Comparison of ENCODE assay signal across 27 mouse cellular contexts in the genomic region with DNA sequence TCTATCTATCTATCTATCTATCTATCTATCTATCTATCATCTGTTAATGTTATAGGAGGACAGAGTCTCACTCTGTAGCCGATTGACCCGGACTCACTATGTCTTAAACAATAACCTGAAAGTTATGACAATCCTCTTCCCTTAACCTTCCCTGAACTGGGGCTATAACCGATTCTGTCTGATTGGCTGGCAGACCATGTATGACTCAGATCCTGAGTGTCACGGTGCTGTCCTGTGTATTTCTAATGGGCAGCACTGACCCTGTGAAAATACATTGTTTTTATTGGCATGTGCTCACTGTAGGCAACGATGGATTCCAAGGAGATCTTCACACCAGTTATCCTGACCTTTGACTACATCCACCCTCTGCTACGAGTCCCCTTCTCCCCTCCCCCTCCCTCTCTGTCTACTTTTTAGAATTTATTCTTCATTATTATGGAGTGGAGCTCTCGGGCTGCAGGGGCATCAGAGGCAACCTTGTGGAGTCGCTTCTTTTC. TPM values are rescaled to one million over a fixed set of nuclear protein-coding genes. Genes with fewer than 3 reads are reported as not detected.
"Had no signal": no experiment of that assay in that cellular context is flagged by ENCODE, and none has a peak within 500 bp of the region (broad histone marks: within the 10 kb centered on the region; RNA-seq: fewer than 3 reads in every experiment).

No protein-coding gene starts in this region.

- H3K27ac ChIP-seq: left cerebral cortex, adult 2 months; liver, embryonic 13.5 days; macrophage; midbrain, embryonic 12.5 days; midbrain, embryonic 15.5 days; neural tube, embryonic 12.5 days; stomach, embryonic 15.5 days had no signal

- H3K27me3 ChIP-seq: liver, embryonic 13.5 days; midbrain, embryonic 15.5 days; neural tube, embryonic 12.5 days; stomach, embryonic 15.5 days had no signal

- H3K4me1 ChIP-seq: liver, embryonic 13.5 days; midbrain, embryonic 12.5 days; midbrain, embryonic 15.5 days; neural tube, embryonic 12.5 days; stomach, embryonic 15.5 days had no signal

- DNase-seq: kidney, postnatal 14 days; layer of hippocampus, postnatal 36 days; liver, embryonic 13.5 days; retina, postnatal 1 day; right cerebral cortex, postnatal 25 days; spleen, adult 18-20 months; thymus, postnatal 25 days had no signal

- H3K36me3 ChIP-seq: liver, embryonic 13.5 days; midbrain, embryonic 12.5 days; midbrain, embryonic 15.5 days; neural tube, embryonic 12.5 days; stomach, embryonic 15.5 days had no signal

- H3K4me3 ChIP-seq: left cerebral cortex, adult 2 months; liver, embryonic 13.5 days; midbrain, embryonic 12.5 days; midbrain, embryonic 15.5 days; neural tube, embryonic 12.5 days; stomach, embryonic 15.5 days had no signal

- H3K9ac ChIP-seq: liver, embryonic 13.5 days; lung, embryonic 14.5 days; midbrain, embryonic 12.5 days; midbrain, embryonic 15.5 days; neural tube, embryonic 12.5 days; stomach, embryonic 15.5 days had no signal

- H3K9me3 ChIP-seq: liver, embryonic 13.5 days; midbrain, embryonic 15.5 days; neural tube, embryonic 12.5 days; stomach, embryonic 15.5 days had no signal

RNA-seq across cellular contexts. Expression of a gene that starts 15.7 kb away (rescaled TPM):
- total RNA-seq: layer of hippocampus, adult 8-10 months; layer of hippocampus, postnatal 10 days; layer of hippocampus, postnatal 36 days; left cerebral cortex, adult 2 months; left cerebral cortex, postnatal 10 days; left cerebral cortex, postnatal 36 days; liver, adult 2 months; megakaryocyte, adult 5-6 weeks; neutrophil, adult 5-6 weeks had no signal
- polyA plus RNA-seq: kidney, embryonic 16.5 days; limb, embryonic 11.5 days; limb, embryonic 14.5 days; liver, adult 2 months; liver, embryonic 13.5 days; liver, embryonic 16.5 days; lung, embryonic 14.5 days; lung, postnatal 0 days; macrophage; midbrain, embryonic 12.5 days; midbrain, embryonic 15.5 days; neural tube, embryonic 12.5 days; stomach, embryonic 15.5 days; thymus, postnatal 0 days had no signal

RNA-seq across cellular contexts. Expression of a gene that starts 18.3 kb away (rescaled TPM):
- total RNA-seq: liver, adult 2 months; megakaryocyte, adult 5-6 weeks; neutrophil, adult 5-6 weeks had no signal
- polyA plus RNA-seq: limb, embryonic 11.5 days; liver, embryonic 16.5 days had no signal

RNA-seq across cellular contexts. Expression of a gene that starts 31.4 kb away (rescaled TPM):
- total RNA-seq: liver, adult 2 months; megakaryocyte, adult 5-6 weeks; neutrophil, adult 5-6 weeks had no signal
- polyA plus RNA-seq: liver, adult 2 months; liver, embryonic 16.5 days had no signal

RNA-seq across cellular contexts. Expression of a gene that starts 34.5 kb away (rescaled TPM):
- polyA plus RNA-seq: lung, embryonic 14.5 days had no signal
